Mouse (Mus musculus): ENCODE measurements at regions not wholly inside any gene's neighbourhood (a gene's known extent, or its start where the extent isn't known, plus 50 kb on each side); places are given as distances from the start of the nearest gene placed in this dataset.

DNA sequence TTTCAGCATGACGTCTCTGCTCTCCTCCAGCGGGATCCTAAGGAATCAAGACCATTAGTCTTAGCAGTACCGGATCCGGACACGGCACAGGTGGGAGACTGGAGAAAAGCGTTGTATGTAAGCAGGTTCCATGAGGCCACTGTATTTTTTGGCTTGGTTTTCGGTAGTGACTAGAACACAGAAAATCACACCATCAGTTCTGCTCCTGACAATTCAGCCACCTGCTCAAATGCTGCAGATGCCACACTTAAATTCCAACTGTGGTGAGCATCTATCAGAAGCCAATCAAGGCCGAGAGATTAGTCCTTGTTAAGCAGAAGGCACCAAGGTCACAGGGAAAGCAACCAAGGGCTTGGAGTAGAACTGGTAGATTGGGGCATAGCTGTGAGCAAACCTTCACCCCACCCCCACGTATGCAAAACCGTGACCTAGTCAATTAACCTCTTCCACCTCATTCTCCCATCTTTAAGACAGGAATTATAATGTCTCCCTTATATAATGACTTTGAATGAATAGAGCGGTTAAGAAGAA lies 452.2 kb downstream of the Bnc2 start:
- 0 out of 2 replicates have a peak, but pooled peaks cover 6% of the 10 kb centered on the region for H3K4me1 ChIP-seq
- H3K27ac ChIP-seq = no peak overlapping the region
- H3K9me3 ChIP-seq (replicated peaks) = no peaks in the 10 kb centered on the region
- no peak overlapping the region for H3K4me2 ChIP-seq
- ATAC-seq = no peak
- H3K4me3 ChIP-seq = no peak overlapping the region
- no peaks in the 10 kb centered on the region for H3K27me3 ChIP-seq
- 66% methylated on average over 11 of the region's 11 CpGs for whole genome bisulfite sequencing
- no peak overlapping the region for H3K9ac ChIP-seq
- no peaks in the 10 kb centered on the region for H3K36me3 ChIP-seq (ENCODE audit: poor library complexity, severe bottlenecking)

DNA sequence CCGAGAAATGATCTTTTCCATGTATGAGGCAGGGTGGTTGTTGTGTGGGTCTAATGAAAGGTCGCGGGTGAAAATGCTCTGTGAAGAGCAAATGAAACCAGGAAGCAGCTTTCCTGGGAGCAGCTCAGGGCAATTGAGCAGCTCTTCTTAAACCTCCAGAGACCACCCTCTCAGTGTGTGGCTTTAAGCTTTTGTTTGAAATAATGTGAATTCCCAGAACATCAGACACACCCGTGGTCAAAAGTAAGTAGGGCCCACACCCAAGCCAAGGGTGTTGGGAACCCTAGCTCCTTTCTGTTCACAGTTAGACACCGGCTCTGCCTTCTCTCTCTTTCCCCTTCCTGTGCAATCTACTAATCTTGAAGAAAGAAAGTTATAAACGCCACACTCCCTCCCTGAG lies 450.5 kb downstream of the Bnc2 start:
- H3K9me3 ChIP-seq (replicated peaks) = no peaks in the 10 kb centered on the region
- 0 out of 2 replicates have a peak, but pooled peaks cover 6% of the 10 kb centered on the region for H3K4me1 ChIP-seq
- no peak overlapping the region for H3K4me2 ChIP-seq
- H3K9ac ChIP-seq = no peak overlapping the region
- H3K4me3 ChIP-seq = no peak overlapping the region
- WGBS = 71% methylated on average over 6 of the region's 6 CpGs
- H3K27me3 ChIP-seq = no peaks in the 10 kb centered on the region
- no peak for ATAC-seq
- H3K27ac ChIP-seq = no peak overlapping the region
- no peaks in the 10 kb centered on the region for H3K36me3 ChIP-seq (ENCODE audit: poor library complexity, severe bottlenecking)

Data from forebrain, embryonic 13.5 days (tissue).